Mouse (Mus musculus) frontal cortex, adult (tissue): ENCODE data around the gene Olfr798.

Experiments used
- ATAC-seq: cut with Nextera tagmentation; 2 replicates; pipeline ENCODE4 v1.9.2; 2017; ENCODE audit warnings: mild to moderate bottlenecking, moderate library complexity, mixed read lengths; ENCODE audit not compliant: low TSS enrichment

Olfr798 gene

GRCm38 (mm10) chr10:129627834-129628233, at the start of gene Olfr798:
Gene Olfr798, minus strand, starts transcription at chr10:129627934.
- ATAC-seq, result no peak

- ATAC-seq, result no peak
Observed at GRCm38 (mm10) chr10:129673765-129674164, 46.0 kb upstream of the Olfr798 start, which contains the start of gene Olfr801. Gene Olfr801, minus strand, starts transcription at chr10:129673865.

DNA sequence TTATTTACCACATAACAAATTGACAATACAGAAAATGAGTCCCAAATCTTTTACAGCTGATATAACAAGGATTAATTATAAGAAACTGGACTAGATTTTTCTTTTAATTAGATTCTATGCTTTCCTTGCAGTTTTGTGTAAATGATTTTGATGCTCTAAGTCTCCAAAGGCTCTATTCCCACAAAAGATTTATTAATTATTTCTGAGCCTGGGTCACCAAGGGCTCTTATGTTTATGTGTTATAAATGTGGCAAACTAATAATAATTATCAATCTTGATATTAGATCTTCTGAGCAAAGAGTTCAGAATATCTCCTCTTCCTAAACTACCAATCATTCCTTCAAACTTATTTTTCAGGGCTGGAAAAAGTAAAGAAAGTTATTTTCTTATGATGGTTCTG, 29.7 kb upstream of the Olfr798 start, which contains the start of gene Olfr800:
Gene Olfr800, plus strand, starts transcription at position 301 of the 400 bp plus-strand sequence.
- ATAC-seq, result no peak

DNA sequence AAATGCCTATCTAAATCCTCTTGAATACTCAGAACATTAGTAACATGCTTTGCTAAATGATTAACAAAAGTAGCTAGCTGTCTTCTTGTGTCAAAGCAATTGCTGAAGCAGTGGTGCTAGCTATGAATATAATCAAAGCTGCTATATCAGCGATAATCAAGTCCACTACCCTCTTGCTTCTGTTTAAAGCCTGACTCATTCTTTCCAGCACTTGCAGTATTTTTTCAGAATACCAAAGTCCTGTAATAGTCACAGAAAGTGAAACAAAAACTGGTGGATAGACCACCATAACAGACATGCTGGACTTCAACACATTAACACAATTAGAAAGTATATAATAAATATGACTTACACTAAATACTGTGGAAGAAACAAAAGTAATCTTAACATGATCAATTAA, 24.0 kb upstream of the Olfr798 start:
- no peak for ATAC-seq

DNA sequence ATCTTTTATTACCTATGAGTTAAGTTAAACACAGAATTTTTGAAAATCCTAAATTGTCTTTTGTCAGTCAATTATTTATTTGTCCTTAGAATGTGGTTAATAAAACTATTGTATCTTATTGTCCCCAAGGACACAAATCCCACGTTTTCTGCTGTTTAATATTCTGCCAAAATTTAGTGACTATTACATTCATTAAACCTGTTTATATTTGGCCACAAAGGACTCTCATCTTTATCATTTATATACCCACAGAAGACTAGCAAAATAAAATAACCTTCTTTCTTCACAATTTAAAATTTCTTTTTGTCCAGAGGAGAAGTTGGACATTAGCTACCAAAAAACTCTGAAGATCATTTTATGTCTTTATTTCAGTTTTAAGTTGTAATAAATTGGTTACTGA, 9.4 kb upstream of the Olfr798 start, which contains the start of gene Olfr799:
Gene Olfr799, plus strand, starts transcription at position 301 of the 400 bp plus-strand sequence.
- ATAC-seq, result no peak

GRCm38 (mm10) chr10:129623251-129623650, 4.5 kb downstream of the Olfr798 start:
- ATAC-seq, result no peak

GRCm38 (mm10) chr10:129621724-129622123, 6.0 kb downstream of the Olfr798 start:
- ATAC-seq, result no peak

DNA sequence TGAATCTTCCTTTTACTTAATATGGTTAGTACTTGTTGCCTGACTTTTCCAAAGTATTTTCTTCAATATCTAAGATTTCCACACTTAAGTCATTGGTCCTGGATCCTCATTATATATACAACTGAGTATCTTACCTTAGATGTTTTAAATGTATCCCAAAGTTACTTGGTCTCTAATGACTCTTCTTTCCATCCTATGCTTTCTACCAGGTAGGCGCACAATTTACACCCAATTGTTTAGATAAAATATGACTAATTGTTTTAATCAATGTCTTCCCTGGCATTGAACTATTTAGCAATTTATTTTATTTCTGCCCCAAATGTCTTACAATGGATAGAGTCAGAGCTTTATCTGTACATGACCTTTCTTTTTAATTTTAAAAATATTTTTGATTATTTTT, 15.3 kb downstream of the Olfr798 start, which contains the start of gene Olfr796:
Gene Olfr796, minus strand, starts transcription at position 101 of the 400 bp plus-strand sequence.
- no peak for ATAC-seq

- ATAC-seq, result no peak
Observed at GRCm38 (mm10) chr10:129577066-129577465, 50.7 kb downstream of the Olfr798 start.
